Mouse (Mus musculus): Measurements from ENCODE around the gene Odf3l1.

Gene Odf3l1

DNA sequence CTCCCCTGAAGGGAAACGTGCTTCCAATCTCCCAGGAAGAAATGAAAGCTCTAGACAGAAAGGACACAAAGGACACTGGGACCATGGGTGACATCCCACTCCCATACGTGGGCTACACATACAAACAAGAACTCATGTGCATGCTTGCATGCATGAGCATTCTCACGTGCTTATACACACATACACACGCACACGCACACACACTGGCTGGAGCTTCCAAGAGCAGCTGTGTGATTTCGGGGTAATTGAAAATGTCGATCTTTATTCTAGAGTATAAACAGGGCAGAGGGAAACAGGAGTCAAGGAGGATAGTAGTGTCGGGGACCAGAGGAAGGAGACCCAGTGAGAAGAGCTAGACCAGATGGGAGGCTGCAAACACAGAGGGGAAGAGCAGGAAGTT is 19.8 kb downstream of the Odf3l1 start:
- no peak for DNase-seq (ENCODE audit: low read depth, low spot score)

DNA sequence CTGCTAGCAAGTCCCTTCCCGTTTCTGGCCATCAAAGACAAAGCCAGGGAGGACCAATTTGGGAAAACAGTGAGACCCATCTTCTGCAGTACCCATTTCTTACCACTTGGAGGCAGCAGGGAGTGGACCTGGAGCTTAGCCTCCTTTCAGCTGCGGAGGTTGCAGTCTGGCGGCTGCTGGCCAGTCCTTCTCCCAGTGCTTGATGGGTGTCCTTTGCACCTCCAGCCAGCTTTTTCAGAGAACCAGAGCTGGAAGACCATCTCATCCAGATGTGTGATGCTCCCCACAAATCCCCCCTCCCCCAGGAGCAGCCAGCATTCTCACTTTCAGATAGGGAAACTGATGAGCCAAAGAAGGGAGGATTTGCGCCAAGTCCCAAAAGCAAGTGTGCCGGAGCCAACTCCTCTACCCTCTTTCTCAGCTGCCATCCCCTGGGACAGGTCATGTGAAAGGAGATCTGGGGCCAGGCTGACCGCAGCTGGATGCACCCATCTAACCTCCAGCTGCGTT is 20.7 kb downstream of the Odf3l1 start:
- no peak for DNase-seq (ENCODE audit: low read depth, low spot score)

DNA sequence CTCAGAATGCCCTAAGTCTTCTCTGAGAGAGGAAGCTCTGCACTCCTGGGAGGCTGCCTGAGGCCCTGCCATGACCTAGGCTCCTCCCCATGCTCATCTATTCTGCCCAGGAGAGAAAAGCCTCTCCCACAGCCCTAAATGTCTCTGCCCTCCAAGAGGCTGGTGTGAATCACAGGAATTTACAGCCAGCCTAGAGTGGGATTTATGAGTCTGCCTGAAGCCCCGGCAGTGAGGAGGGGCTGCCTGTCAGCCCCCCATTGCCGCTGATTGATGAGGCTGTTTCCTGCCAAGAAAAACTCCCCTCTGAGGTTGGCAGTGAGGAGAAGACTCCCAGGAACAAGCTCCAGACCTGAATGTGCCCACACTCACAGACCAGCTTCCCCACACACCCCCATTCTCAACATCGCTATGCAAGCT is 22.2 kb downstream of the Odf3l1 start:
- no peak for DNase-seq (ENCODE audit: low read depth, low spot score)

DNA sequence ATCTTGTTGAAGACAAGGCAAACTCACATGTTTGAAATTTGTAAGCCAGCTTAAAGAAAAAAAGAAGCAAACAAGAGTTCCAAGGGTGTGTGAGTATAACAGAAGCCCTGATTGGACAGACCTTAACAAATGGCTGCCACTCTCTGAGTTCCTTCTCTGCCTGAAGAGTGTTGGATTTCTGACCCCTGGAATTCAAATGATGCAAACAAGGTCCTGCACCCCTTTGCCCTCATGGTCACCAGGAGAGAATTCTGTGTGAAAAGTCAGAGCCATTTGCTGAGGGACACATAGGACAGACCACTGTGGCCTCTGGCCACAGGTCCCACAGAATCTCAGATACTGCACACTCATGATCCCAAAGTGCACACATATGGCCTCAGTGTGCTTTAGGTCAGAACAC is 22.6 kb downstream of the Odf3l1 start:
- no peak for DNase-seq (ENCODE audit: low read depth, low spot score)

DNA sequence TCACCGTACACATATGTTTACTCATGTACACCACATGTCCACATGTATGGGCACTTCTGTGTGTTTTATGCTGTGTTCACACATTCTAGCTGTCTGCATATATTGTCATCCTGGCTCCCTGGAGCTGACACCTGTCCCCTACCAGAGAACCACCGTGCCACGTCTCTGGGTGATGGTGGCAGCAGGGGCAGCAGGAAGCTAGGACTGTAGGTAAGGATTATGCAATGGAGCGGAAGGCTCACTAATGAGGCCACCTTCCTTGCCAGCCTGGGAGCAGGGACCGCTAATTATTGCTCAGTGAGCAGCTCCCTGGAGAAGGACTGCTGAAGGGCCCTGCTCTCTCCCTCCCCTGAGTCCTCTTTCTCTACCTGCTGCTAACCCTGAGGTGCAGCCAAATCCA is 23.8 kb downstream of the Odf3l1 start:
- DNase-seq (ENCODE audit: low read depth, low spot score) = no peak

DNA sequence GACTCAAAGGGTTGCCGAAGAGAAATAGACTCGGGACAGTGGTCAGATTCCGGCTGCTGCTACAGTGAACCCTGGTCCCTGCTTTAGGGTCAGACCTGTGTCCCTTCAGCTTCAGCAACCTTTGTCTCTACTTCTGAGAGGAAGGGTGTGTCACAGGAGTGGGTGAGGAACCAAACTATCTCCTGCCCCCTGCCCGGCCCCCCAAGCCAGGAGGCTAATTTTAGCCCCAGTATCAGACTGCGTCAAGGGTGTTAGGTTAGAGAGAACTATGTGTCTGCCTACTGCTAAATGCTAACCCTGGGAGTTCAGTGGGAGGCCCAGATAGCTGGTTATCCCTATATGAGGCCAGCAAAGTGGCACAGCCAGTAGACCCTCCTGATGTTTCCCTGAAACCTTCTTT is 29.3 kb downstream of the Odf3l1 start:
- no peak for DNase-seq (ENCODE audit: low read depth, low spot score)

DNA sequence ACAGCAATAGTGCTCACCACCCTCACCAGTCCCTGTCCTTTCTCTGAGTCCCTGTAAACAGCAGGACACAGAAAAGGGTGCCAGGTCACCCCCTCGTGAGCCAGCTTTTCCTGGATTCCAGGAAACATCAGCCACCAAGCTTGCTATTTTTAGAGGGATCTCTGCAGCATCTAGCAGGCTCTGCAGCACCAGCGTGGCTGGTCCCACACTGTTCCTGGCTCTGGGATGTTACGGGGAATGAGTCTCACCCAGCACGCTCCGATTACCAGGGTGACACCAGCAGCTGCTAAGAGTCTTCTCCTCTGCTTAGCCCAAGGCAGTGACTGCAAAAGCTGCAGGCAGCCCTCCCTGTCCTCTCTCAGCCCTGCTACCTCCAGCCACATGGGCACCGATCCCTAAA is 31.6 kb downstream of the Odf3l1 start:
- no peak for DNase-seq (ENCODE audit: low read depth, low spot score)

DNA sequence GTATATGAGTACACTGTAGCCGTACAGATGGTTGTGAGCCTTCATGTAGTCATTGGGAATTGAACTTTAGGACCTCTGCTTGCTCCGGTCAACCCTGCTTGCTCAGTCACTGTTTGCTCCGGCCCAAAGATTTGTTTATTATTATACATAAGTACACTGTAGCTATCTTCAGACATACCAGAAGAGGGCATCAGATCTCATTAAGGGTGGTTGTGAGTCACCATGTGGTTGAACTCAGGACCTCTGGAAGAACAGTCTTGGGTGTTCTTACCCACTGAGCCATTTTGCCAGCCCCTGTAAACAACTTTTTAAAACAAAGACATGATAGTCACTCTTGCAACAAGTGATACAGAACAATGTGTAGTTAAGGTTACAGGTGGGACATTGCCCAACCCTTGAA is 32.6 kb downstream of the Odf3l1 start:
- no peak for DNase-seq (ENCODE audit: low read depth, low spot score)

DNA sequence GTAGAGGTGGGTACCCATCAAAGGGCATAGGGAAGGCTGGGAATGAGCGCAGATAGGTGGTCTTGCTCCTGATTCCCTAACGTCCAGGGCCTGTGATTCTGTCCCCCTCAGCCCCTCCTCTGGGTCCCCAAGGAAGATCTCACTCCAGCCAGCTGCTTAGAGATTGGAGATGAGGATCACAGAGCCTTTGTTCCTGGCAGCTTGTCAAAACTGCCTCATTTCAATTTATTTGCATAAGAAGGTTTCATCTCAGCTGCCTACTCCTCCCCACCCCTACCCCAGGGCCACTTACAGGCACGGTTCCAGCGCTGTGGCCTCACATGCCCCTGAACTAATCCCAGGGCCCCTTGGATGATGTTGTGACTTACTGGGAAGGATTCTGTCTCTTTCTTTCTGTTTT is 34.3 kb downstream of the Odf3l1 start:
- no peak for DNase-seq (ENCODE audit: low read depth, low spot score)

DNA sequence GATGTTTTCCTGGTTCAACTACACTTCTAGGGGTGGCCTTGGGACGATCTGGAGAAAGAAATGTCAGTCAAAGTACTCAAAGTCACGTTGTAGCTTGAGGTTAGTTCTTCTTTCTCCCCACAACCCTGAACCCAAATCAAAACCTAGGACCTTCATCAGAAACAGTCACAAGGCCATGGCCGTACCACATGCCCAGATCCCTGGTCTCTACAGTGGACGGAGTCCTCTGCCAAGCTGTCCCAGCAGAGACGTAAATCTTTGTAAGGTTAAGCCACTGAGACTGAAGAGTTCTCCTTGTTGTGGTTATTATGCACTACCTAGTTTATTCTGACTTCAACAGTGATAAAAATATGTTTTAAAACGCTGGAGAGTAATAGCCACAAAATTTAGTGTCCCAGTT is 35.6 kb downstream of the Odf3l1 start:
- DNase-seq (ENCODE audit: low read depth, low spot score) = no peak

DNA sequence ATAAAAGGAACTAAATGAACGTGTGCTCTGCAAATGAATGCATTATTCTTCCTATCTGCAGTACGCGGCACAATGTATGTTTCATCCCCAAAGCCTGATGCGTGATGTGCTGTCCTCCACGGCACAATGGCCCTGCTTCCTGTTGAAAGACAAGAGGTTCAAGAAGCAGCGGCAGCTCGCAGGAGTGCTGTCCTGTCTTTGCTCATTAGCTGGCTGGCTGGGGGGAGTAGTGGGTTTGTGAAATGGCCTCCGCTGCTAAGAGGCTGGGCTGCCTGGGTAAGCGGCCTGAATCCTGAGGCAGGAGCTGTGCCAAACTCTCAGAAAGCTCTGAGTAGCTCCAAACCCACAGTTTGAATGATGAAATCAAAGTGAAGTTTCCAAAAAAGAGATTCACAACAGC is 36.3 kb downstream of the Odf3l1 start:
- DNase-seq (ENCODE audit: low read depth, low spot score) = no peak

DNA sequence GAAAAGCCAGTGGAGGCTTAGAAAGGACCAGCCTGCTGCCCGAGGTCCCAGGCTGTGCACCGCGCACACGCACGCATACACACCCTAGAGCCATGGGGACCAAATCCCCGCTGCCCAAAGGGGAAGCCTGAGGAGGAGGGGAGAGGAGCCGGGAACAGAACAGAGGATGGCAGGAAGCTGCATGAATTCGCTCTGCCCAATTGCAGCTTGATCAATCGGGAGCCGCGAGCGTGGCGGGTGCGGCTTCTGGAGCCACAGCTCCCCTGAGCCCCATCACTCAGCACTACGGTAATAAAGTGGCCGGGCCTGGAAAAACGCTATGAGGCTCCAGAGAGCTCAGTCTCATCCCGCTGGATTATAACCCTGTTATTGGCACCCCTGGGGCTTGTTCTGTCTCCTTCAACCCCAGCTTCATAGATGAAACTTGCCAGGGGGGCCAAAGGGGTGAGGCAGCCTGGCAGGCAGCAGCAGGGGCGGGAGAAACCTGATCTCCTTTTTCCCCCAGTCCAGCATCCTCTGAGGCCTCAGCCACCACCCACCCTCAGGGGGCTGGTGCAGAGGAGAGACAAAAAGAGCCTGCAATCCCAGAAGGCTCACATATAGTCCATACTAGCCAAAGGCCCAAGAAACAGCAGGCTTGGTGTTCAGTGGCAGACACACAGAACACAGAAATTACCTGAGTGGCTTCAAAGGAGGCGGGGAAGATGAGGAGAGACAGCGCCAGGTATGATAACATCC is 38.8 kb downstream of the Odf3l1 start:
- no peak for DNase-seq (ENCODE audit: low read depth, low spot score)

DNA sequence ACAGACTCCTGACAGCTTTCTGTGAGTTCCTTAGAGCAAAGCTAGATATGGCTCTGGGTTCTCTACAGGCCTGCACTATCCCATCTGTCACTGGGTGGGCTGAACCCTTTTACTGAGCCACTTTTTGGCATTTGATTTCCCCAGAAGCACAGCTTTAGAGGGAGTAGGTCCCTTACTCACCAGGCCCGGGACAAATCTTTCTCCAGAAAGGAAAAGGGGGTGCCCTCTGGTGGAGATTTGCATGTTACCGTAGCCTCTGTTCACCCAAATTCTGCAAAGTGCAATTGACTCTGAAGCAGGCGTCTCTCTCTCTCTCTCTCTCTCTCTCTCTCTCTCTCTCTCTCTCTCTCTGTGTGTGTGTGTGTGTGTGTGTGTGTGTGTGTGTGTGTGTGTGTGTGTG is 39.6 kb downstream of the Odf3l1 start:
- DNase-seq (ENCODE audit: low read depth, low spot score) = no peak

DNA sequence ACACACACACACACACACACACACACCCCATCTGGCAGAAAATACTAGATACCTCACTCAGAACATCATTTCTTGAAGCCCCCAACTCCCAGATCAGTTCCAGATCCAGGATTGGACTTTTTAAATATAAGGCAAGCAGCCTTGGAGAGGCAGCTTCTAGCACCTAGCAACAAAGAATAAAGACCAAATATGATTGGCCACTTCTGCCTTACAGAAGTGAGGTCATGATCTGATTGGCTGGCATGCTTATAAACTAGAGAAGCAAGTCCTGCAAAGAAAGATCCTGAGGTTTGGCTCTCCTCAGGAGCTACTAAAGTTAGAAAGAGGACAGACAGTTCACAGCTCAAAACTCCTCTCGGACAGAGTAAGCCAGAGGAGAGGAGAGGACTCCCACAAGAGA is 53.6 kb downstream of the Odf3l1 start:
- DNase-seq (ENCODE audit: low read depth, low spot score) = no peak

DNA sequence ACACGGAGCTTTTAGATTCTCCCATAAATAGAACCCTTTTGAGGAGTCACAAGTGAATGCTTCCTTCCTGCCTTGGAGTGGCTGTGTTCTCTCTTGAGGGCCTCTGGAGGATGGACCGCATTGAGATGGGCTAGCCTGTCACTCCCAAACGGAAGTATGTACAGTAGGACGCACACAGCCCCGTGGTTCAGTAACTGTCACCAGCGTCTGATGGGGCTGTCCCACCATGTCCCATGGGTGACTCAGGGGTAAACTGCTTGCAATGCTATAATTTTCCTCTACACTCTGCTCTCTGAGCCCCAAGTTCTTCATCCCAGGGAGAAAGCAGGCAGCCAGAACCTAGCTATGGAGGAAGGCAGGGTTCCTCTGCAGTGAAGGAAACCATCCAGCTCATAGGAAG is 56.5 kb downstream of the Odf3l1 start:
- DNase-seq (ENCODE audit: low read depth, low spot score) = no peak

DNA sequence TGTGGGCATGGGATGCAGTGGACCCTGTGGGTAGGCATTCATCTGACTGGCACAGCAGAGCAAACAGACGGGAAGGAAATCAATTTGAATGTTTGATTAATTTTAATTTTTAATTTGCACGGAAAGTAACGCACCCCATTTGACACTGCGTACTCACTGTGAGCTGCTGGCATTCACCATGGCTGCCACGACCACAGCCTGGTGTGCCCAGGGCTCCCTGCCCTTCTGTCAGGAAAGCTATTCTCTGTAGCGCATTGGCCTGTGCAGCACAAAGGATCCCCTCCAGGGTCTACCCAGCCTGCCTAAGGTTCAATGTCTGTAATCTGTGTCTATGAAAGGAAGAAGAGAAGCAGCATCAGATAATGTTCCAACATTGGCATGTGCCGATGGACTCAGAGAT is 61.3 kb downstream of the Odf3l1 start:
- DNase-seq (ENCODE audit: low read depth, low spot score) = no peak
